Mouse (Mus musculus) heart, postnatal 4 days (tissue): ENCODE data around the gene Rbm38. TPM values are rescaled to one million over a fixed set of nuclear protein-coding genes. Genes with fewer than 3 reads are reported as not detected.

Experiments used
- DNase-seq: peaks from one replicate; pipeline ENCODE4 v3.0.0; 2021
- total RNA-seq, 2 experiments: library from RNA; stranded (reverse); gene quantifications; 2 replicates each; pipeline ENCODE4 v1.2.3; 2021

The Rbm38 gene
- total RNA-seq, 2 experiments from 2014 or later, result 112 to 126 TPM

- no peak for DNase-seq
Observed at GRCm38 (mm10) chr2:173017940-173018339, 2.4 kb upstream of the Rbm38 start.

GRCm38 (mm10) chr2:173018618-173019017 lies 1.7 kb upstream of the Rbm38 start:
- peak; percentile 73 for DNase-seq

- DNase-seq, result no peak
Observed at GRCm38 (mm10) chr2:173019322-173019721, 976 bp upstream of the Rbm38 start.

GRCm38 (mm10) chr2:173019790-173020189 lies 508 bp upstream of the Rbm38 start:
- DNase-seq, result peak; percentile 93

GRCm38 (mm10) chr2:173021633-173022055 lies 1.3 kb downstream of the Rbm38 start:
- peak; percentile 96 for DNase-seq

- DNase-seq, result peak; percentile 66
Observed at GRCm38 (mm10) chr2:173022056-173022681, 1.9 kb downstream of the Rbm38 start.

- DNase-seq, result peak; percentile 61
Observed at GRCm38 (mm10) chr2:173022813-173023212, 2.5 kb downstream of the Rbm38 start.

- DNase-seq, result no peak
Observed at GRCm38 (mm10) chr2:173023371-173023851, 3.1 kb downstream of the Rbm38 start.

- DNase-seq, result no peak
Observed at GRCm38 (mm10) chr2:173023966-173024365, 3.7 kb downstream of the Rbm38 start.

GRCm38 (mm10) chr2:173024392-173024791 lies 4.1 kb downstream of the Rbm38 start:
- no peak for DNase-seq

- DNase-seq, result peak; percentile 55
Observed at GRCm38 (mm10) chr2:173024938-173025337, 4.6 kb downstream of the Rbm38 start.

GRCm38 (mm10) chr2:173026286-173026685 lies 6.0 kb downstream of the Rbm38 start:
- DNase-seq, result no peak

- no peak for DNase-seq
Observed at GRCm38 (mm10) chr2:173026688-173027131, 6.4 kb downstream of the Rbm38 start.

GRCm38 (mm10) chr2:173027169-173027823 lies 7.0 kb downstream of the Rbm38 start:
- no peak for DNase-seq

GRCm38 (mm10) chr2:173027824-173028495 lies 7.7 kb downstream of the Rbm38 start:
- no peak for DNase-seq

- no peak for DNase-seq
Observed at GRCm38 (mm10) chr2:173028508-173029031, 8.3 kb downstream of the Rbm38 start.

- no peak for DNase-seq
Observed at GRCm38 (mm10) chr2:173030591-173031338, 10.5 kb downstream of the Rbm38 start.

- no peak for DNase-seq
Observed at GRCm38 (mm10) chr2:173033531-173033930, 13.2 kb downstream of the Rbm38 start.

- DNase-seq, result no peak
Observed at GRCm38 (mm10) chr2:173034998-173035397, 14.7 kb downstream of the Rbm38 start.

- no peak for DNase-seq
Observed at GRCm38 (mm10) chr2:173035653-173036052, 15.4 kb downstream of the Rbm38 start.

GRCm38 (mm10) chr2:173036055-173036454 lies 15.8 kb downstream of the Rbm38 start:
- no peak for DNase-seq

- no peak for DNase-seq
Observed at GRCm38 (mm10) chr2:173036611-173037010, 16.3 kb downstream of the Rbm38 start.
